Mouse (Mus musculus) CH12.LX (cell line): ENCODE data around the gene Stk17b. TPM values are rescaled to one million over a fixed set of nuclear protein-coding genes. Genes with fewer than 3 reads are reported as not detected.
"Not testable (repeated sequence)": the region's sequence is repeated elsewhere in the genome, so short reads cannot be mapped to it uniquely, and the experiment has no call there.

Source experiments
- DNase-seq: peaks from one replicate; pipeline ENCODE4 v3.0.0-alpha.2; 2013; ENCODE audit errors: extremely low read depth
- H3K27ac ChIP-seq: 2 replicates; pipeline ENCODE4 v1.5.1; 2012; ENCODE audit warnings: low read depth, mild to moderate bottlenecking, control low read depth, moderate library complexity; ENCODE audit not compliant: insufficient read depth
- H3K27me3 ChIP-seq: replicated peaks from 2 replicates; pipeline ENCODE3; 2012; ENCODE audit warnings: inconsistent platforms
- H3K36me3 ChIP-seq, 2 experiments: replicated peaks in 1 of 2; 2 replicates each; pipeline versions ENCODE3 to v1.6.1; 2012; ENCODE audit warnings: inconsistent platforms in 1 of 2, low read length in 1 of 2, mild to moderate bottlenecking in 1 of 2, mixed read lengths in 1 of 2, moderate library complexity in 1 of 2; ENCODE audit not compliant: control insufficient read depth in 1 of 2, insufficient read depth in 1 of 2
- H3K4me1 ChIP-seq, 2 experiments: 2 replicates each; pipeline ENCODE4 v1.6.1; 2012; ENCODE audit warnings: inconsistent platforms in 1 of 2, moderate library complexity in 1 of 2; ENCODE audit not compliant: insufficient read depth in 2 of 2, control insufficient read depth in 1 of 2
- H3K4me2 ChIP-seq: 2 replicates; pipeline ENCODE4 v1.6.1; 2012; ENCODE audit warnings: low read depth, mild to moderate bottlenecking, control low read depth; ENCODE audit not compliant: poor library complexity, insufficient read depth, severe bottlenecking
- H3K4me3 ChIP-seq, 3 experiments: fragments of 150-350 bp in 1 of 3; sonication (generic) in 1 of 3; replicated peaks in 1 of 3; 2 replicates each; pipeline versions ENCODE3 to v1.5.1; 2011 to 2012; ENCODE audit warnings: low read depth in 2 of 3, low read length in 2 of 3, mild to moderate bottlenecking in 2 of 3, moderate library complexity in 2 of 3, control low read depth in 1 of 3, improper control_type of control experiment in 1 of 3, inconsistent platforms in 1 of 3, mixed read lengths in 1 of 3; ENCODE audit not compliant: poor library complexity in 1 of 3
- H3K79me2 ChIP-seq: replicated peaks from 2 replicates; pipeline ENCODE4 v1.6.1; 2012; ENCODE audit warnings: mild to moderate bottlenecking, moderate library complexity; ENCODE audit not compliant: control insufficient read depth, poor library complexity, insufficient read depth, severe bottlenecking; ENCODE audit errors: extremely low read depth
- H3K9ac ChIP-seq: 2 replicates; pipeline ENCODE4 v1.6.1; 2012; ENCODE audit warnings: low read depth, mild to moderate bottlenecking, control low read depth, moderate library complexity; ENCODE audit not compliant: insufficient read depth
- H3K9me3 ChIP-seq: replicated peaks from 2 replicates; pipeline ENCODE3; 2012; ENCODE audit warnings: low read length, inconsistent platforms, mixed read lengths
- BHLHE40 ChIP-seq: IDR thresholded peaks from 2 replicates; pipeline ENCODE4 v1.6.1; 2011; ENCODE audit warnings: mild to moderate bottlenecking, low read depth, low read length, improper control_type of control experiment
- CTCF ChIP-seq, 2 experiments: IDR thresholded peaks in 1 of 2; conservative IDR thresholded peaks in 1 of 2; 2 replicates each; pipeline ENCODE4 v1.5.1; 2011 to 2012; ENCODE audit warnings: low read depth in 2 of 2, low read length in 2 of 2, improper control_type of control experiment in 1 of 2, inconsistent platforms in 1 of 2, mild to moderate bottlenecking in 1 of 2, moderate library complexity in 1 of 2
- E2F4 ChIP-seq: IDR thresholded peaks from 2 replicates; pipeline ENCODE4 v1.6.1; 2011; ENCODE audit warnings: low read depth, low read length, improper control_type of control experiment; ENCODE audit not compliant: insufficient replicate concordance
- ETS1 ChIP-seq: conservative IDR thresholded peaks from 2 replicates; pipeline ENCODE4 v1.6.1; 2012; ENCODE audit warnings: low read depth, mild to moderate bottlenecking, inconsistent platforms, low read length, improper control_type of control experiment, moderate library complexity
- GABPA ChIP-seq: IDR thresholded peaks from 2 replicates; pipeline ENCODE4 v1.6.1; 2012; ENCODE audit warnings: low read depth, low read length, improper control_type of control experiment, inconsistent platforms; ENCODE audit not compliant: insufficient replicate concordance
- KAT2A ChIP-seq: IDR thresholded peaks from 2 replicates; pipeline ENCODE4 v1.6.1; 2012; ENCODE audit warnings: low read length, improper control_type of control experiment, inconsistent platforms; ENCODE audit not compliant: insufficient replicate concordance
- MEF2A ChIP-seq: IDR thresholded peaks from 2 replicates; pipeline ENCODE4 v1.6.1; 2014; ENCODE audit warnings: low read depth, mild to moderate bottlenecking, inconsistent platforms, low read length, improper control_type of control experiment, borderline replicate concordance
- NELFE ChIP-seq: IDR thresholded peaks from 2 replicates; pipeline ENCODE4 v1.6.1; 2011; ENCODE audit warnings: low read depth, low read length, improper control_type of control experiment
- PAX5 ChIP-seq: IDR thresholded peaks from 2 replicates; pipeline ENCODE4 v1.6.1; 2012; ENCODE audit warnings: low read length, inconsistent platforms, mixed read lengths
- POLR2A ChIP-seq: IDR thresholded peaks from 2 replicates; pipeline ENCODE4 v1.6.1; 2011; ENCODE audit warnings: low read depth, mild to moderate bottlenecking, improper control_type of control experiment, low read length
- RAD21 ChIP-seq: IDR thresholded peaks from 2 replicates; pipeline ENCODE4 v1.6.1; 2011; ENCODE audit warnings: low read depth, mild to moderate bottlenecking, low read length, improper control_type of control experiment, moderate library complexity
- RCOR1 ChIP-seq: conservative IDR thresholded peaks from 2 replicates; pipeline ENCODE4 v1.6.1; 2012; ENCODE audit warnings: low read depth, mild to moderate bottlenecking, inconsistent platforms, low read length, improper control_type of control experiment
- SIN3A ChIP-seq: IDR thresholded peaks from 2 replicates; pipeline ENCODE4 v1.6.1; 2012; ENCODE audit warnings: low read length, improper control_type of control experiment, inconsistent platforms
- TCF12 ChIP-seq: IDR thresholded peaks from 2 replicates; pipeline ENCODE4 v1.6.1; 2014; ENCODE audit warnings: low read depth, mild to moderate bottlenecking, inconsistent platforms, low read length, improper control_type of control experiment
- UBTF ChIP-seq: IDR thresholded peaks from 2 replicates; pipeline ENCODE4 v1.6.1; 2012; ENCODE audit warnings: low read depth, mild to moderate bottlenecking, inconsistent platforms, low read length, improper control_type of control experiment, moderate library complexity
- USF2 ChIP-seq: conservative IDR thresholded peaks from 2 replicates; pipeline ENCODE4 v1.6.1; 2011; ENCODE audit warnings: low read depth, low read length, improper control_type of control experiment
- ZKSCAN1 ChIP-seq: IDR thresholded peaks from 2 replicates; pipeline ENCODE4 v1.6.1; 2012; ENCODE audit warnings: low read depth, inconsistent platforms, low read length, improper control_type of control experiment, borderline replicate concordance
- dilution Hi-C: fragments of 300-500 bp; cut with MboI; formaldehyde crosslinking; loops from 2 replicates; pipeline ENCODE4 v1.14.3; 2020; ENCODE audit warnings: low sequenced_read_pairs; ENCODE audit not compliant: extremely low pct_unique_long_range_greater_than_20kb, extremely low pct_ligation_motif_present
- in situ Hi-C: fragments of 300-500 bp; cut with MboI; formaldehyde crosslinking; loops from 3 replicates; pipeline ENCODE4 v1.14.3; 2019; ENCODE audit warnings: low sequenced_read_pairs, low pct_ligation_motif_present, low pct_unique_long_range_greater_than_20kb, mixed read lengths
- polyA plus RNA-seq: library from polyadenylated mRNA; unstranded; fragments of >175 nt; gene quantifications from 2 replicates; pipeline ENCODE4 v1.2.1, GENCODE M21; 2012; ENCODE audit warnings: low read depth; ENCODE audit not compliant: insufficient read length
- total RNA-seq, 2 experiments: library from RNA; depleted of rRNA; stranded (reverse); fragments of 300-350 nt in 1 of 2; fragments of >200 nt in 1 of 2; gene quantifications; 2 replicates each; pipeline ENCODE4 v1.2.3; 2012 to 2014

The Stk17b gene
- total and polyA plus RNA-seq, 3 experiments: 25.2 to 58.6 (median 46.3) TPM

DNA sequence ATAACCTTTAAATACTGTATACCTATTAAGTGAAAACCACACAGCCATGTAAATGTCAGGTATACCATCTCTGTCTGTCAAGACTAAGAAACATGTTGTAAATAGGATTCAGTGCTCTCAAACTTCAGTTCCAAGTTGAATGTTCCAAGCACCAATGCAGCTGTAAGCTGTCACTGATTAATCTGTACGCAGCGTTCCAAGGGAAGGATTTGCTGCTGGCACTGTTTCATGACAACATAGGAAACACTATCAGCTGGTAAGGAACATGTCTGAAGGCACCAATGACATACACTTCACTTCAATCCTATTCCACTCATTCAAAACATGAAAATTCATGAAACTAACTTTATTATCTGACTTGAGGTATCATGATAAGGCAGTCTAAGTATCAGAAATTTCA lies 18.9 kb downstream of the Stk17b start:
- no peak for DNase-seq
- H3K4me2 ChIP-seq: no peak overlapping the region
- no peak overlapping the region for H3K4me3 ChIP-seq
- H3K4me1 ChIP-seq: peaks cover 0 to 15% of the 10 kb centered on the region in 2 experiments; a peak in 2 of 4 replicates
- H3K27ac ChIP-seq: no peak overlapping the region; the same call in 1 of the 2 replicates
- peaks cover 47 to 82% of the 10 kb centered on the region in 2 experiments for H3K36me3 ChIP-seq
- peaks cover 9% of the 10 kb centered on the region for H3K79me2 ChIP-seq
- no peak overlapping the region for H3K9ac ChIP-seq
- no peaks in the 10 kb centered on the region for H3K27me3 ChIP-seq
- TF ChIP-seq CTCF (conservative IDR thresholded peaks at IDR 0.05 in 1 of 2, IDR thresholded peaks at IDR 0.05 in 1 of 2; ENCODE audit: low read depth in 2 of 2, low read length in 2 of 2): no peak
- no peak for TF ChIP-seq NELFE
- TF ChIP-seq RAD21: no peak
- no peak for TF ChIP-seq KAT2A
- no peak for TF ChIP-seq GABPA
- no peak for TF ChIP-seq TCF12
- TF ChIP-seq BHLHE40: no peak
- no peak for TF ChIP-seq SIN3A
- TF ChIP-seq UBTF: no peak
- no peak for TF ChIP-seq POLR2A
- no peak for TF ChIP-seq RCOR1
- no peak for TF ChIP-seq ZKSCAN1
- no peak for TF ChIP-seq USF2
- dilution Hi-C loops: no loop called here
- no peaks in the 10 kb centered on the region for H3K9me3 ChIP-seq
- in situ Hi-C loops: no loop called here

DNA sequence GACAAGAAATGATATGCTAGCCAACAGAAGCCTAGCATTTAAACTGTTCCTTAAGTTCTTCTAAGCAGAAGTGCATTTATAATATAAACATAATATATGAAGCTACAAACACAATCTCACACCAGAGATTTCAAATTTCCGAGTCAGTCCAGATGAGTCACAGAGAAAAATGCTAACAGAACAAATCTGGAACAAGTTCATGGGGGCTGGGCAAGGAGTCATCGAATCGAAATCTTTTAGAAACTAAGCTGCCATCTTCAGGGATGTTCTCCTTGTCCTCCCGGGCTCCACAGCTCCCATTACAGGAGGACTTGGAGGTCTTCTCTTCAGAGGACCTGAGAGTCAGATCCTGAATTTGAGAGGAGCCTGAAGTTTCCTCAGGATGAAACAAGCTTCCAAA lies 27.7 kb downstream of the Stk17b start:
- Histone ChIP-seq H3K4me3 (no peak overlapping the region), H3K4me1 (no peaks in the 10 kb centered on the region), H3K9me3 (no peaks in the 10 kb centered on the region), H3K9ac (no peak overlapping the region), H3K27me3 (no peaks in the 10 kb centered on the region), H3K79me2 (no peaks in the 10 kb centered on the region), H3K27ac (no peak overlapping the region), H3K36me3 (peaks cover 29 to 62% of the 10 kb centered on the region in 2 experiments), H3K4me2 (no peak overlapping the region)
- TF ChIP-seq ETS1 (no peak), E2F4 (no peak), PAX5 (no peak), MEF2A (no peak)
- in situ Hi-C loops (no loop called here), dilution Hi-C loops (no loop called here)
- no peak for DNase-seq

DNA sequence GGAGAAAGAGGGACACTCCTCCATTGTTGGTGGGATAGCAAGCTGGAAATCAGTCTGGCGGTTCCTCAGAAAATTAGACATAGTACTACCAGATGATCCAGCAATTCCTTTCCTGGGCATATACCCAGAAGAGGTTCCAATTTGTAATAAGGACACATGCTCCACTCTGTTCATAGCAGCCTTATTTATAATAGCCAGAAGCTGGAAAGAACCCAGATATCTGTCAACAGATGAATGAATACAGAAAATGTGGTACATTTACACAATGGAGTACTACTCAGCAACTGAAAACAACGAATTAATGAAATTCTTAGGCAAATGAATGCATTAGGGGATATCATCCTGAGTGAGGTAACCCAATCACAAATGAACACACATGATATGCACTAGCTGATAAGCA lies 31.5 kb downstream of the Stk17b start:
- H3K27ac ChIP-seq, DNase-seq, H3K79me2 ChIP-seq, H3K27me3 ChIP-seq, H3K9me3 ChIP-seq, H3K4me2 ChIP-seq, in situ Hi-C loops, H3K9ac ChIP-seq, H3K4me1 ChIP-seq, dilution Hi-C loops, H3K4me3 ChIP-seq: not testable (repeated sequence)
- H3K36me3 ChIP-seq: peaks cover 18 to 35% of the 10 kb centered on the region in 2 experiments
